Mouse (Mus musculus): Measurements from ENCODE around the gene Zmat5.

DNA sequence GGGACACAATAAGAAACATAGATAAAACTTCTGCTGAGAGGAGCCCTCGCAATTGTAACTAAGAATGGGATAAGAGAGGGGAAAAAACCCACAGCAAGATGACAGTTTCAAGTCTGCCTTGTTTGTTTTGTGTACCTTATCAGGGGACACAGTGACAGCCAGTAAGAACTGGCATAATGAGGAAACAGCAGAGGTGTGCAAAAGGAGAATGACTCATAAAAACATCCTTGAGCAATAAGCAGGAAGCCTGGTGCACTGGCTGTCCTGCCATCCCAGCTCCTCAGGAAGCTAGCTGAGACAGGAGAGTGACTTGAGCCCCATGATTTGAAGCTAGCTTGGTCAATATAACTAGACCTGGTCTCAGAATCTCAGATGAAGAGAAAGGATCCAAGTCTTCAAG lies 44.7 kb upstream of the Zmat5 start:
- no peak for TF ChIP-seq CTCF (conservative IDR thresholded peaks at IDR 0.05; ENCODE audit: insufficient read depth, insufficient read length, low read depth, low read length)
- no peak for TF ChIP-seq POLR2A (IDR thresholded peaks at IDR 0.05; ENCODE audit: low read depth, low read length)

Data from kidney, adult 2 months (tissue).